Mouse (Mus musculus) kidney, embryonic 15.5 days (tissue): ENCODE data around the gene Mrpl54. TPM values are rescaled to one million over a fixed set of nuclear protein-coding genes. Genes with fewer than 3 reads are reported as not detected.

ENCODE experiments used
- ATAC-seq: fragments of 200-750 bp; cut with Nextera tagmentation; replicated peaks from 2 replicates; pipeline ENCODE4 v1.8.0; 2017; ENCODE audit warnings: moderate TSS enrichment; ENCODE audit not compliant: low FRiP score
- H3K27ac ChIP-seq: fragments of 300-500 bp; sonication (generic); 2 replicates; pipeline ENCODE4 v1.5.1; 2015; ENCODE audit warnings: mild to moderate bottlenecking, inconsistent platforms
- H3K27me3 ChIP-seq: fragments of 300-500 bp; sonication (generic); 2 replicates; pipeline ENCODE4 v1.6.1; 2015; ENCODE audit warnings: inconsistent platforms
- H3K36me3 ChIP-seq: fragments of 300-500 bp; sonication (generic); 2 replicates; pipeline ENCODE4 v1.6.1; 2015; ENCODE audit warnings: inconsistent platforms
- H3K4me1 ChIP-seq: fragments of 300-500 bp; sonication (generic); 2 replicates; pipeline ENCODE4 v1.6.1; 2015; ENCODE audit warnings: inconsistent platforms
- H3K4me2 ChIP-seq: fragments of 300-500 bp; sonication (generic); 2 replicates; pipeline ENCODE4 v1.6.1; 2015; ENCODE audit warnings: moderate library complexity, mild to moderate bottlenecking, inconsistent platforms
- H3K4me3 ChIP-seq: fragments of 300-500 bp; sonication (generic); replicated peaks from 2 replicates; pipeline ENCODE4 v1.5.1; 2015; ENCODE audit warnings: mild to moderate bottlenecking, inconsistent platforms
- H3K9ac ChIP-seq: fragments of 300-500 bp; sonication (generic); 2 replicates; pipeline ENCODE4 v1.6.1; 2015; ENCODE audit warnings: mild to moderate bottlenecking, inconsistent platforms
- H3K9me3 ChIP-seq: fragments of 300-500 bp; sonication (generic); replicated peaks from 2 replicates; pipeline ENCODE4 v1.6.1; 2016; ENCODE audit warnings: inconsistent platforms
- WGBS: fragments of 180-500 bp; shearing (Covaris S2); methylation state at CpG from one replicate; pipeline ENCODE4 v1.1.7; 2015; ENCODE audit warnings: mixed read lengths; 5-methylcytosine and 5-hydroxymethylcytosine counted together
- polyA plus RNA-seq: library from polyadenylated mRNA; unstranded; fragments of >200 nt; fragmentation: Nextera tagmentation; extraction: Ambion mirVana; gene quantifications from 2 replicates; pipeline ENCODE4 v1.2.1, GENCODE M21; 2015

Mrpl54 gene
- polyA plus RNA-seq, 1 experiment from 2014 or later, result 230 TPM

DNA sequence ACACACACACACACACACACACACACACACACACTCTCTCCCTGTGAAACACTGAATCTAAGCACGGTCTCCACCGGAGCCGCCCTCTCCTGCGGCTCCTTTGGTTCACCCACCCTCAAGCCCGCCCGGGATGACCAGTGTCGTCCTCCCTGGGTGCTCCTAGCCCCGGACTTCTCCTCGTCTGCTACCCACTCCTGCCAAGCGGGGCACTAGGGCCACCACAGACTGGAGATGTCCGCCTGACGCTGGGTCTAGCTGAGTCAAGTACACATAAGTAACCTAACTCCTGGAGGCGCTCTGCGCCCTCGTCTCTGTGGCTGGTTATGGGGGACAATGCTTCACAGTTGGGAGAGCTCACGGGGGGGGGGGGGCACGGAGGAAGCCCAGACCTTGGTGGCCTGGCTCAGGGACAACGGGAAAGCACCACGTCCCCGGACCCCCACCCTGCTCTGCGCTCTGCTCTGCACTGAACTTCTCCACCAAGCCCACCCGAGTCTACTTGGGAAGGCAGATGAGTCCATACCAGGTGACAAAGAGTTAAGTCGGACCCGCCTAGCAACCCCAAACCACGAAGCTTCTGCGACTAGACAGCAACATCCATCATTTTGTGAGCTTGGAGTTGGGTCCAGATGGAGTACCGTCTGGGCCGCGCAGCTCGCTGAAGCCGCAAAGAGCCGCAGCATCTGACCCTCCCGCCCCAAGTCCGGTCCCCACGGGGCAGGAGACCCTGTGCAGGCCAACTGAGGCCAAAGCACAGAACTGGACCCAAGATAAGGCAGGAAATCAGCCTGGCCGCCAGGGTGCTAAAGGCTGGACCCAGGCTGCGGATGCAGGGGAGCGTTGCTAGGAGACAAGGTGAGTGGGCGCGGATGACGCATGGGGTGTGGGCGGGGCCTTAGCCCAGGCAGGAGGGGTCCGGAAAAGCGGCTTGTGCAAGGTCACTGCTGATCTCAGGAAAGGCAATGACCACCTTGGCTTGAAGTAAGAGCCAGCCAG, 14.0 kb downstream of the Mrpl54 start, which contains the start of gene Matk:
Gene Matk (plus strand): TSS at position 512 of the 996 bp plus-strand sequence.
- ATAC-seq, result no peak; the same call in 1 of the 2 replicates
- Histone ChIP-seq H3K9ac (no peak within 1 kb of the TSS), H3K4me3 (peak within 1 kb of the TSS; percentile 24), H3K27ac (no peak within 1 kb of the TSS), H3K27me3 (peaks cover 63% of the 10 kb centered on the region), H3K4me1 (peaks cover 26% of the 10 kb centered on the region), H3K36me3 (no peaks in the 10 kb centered on the region), H3K4me2 (peak within 1 kb of the TSS; percentile 49), H3K9me3 (no peaks in the 10 kb centered on the region)
- WGBS, result 7% methylated on average over 44 of the region's 44 CpGs

DNA sequence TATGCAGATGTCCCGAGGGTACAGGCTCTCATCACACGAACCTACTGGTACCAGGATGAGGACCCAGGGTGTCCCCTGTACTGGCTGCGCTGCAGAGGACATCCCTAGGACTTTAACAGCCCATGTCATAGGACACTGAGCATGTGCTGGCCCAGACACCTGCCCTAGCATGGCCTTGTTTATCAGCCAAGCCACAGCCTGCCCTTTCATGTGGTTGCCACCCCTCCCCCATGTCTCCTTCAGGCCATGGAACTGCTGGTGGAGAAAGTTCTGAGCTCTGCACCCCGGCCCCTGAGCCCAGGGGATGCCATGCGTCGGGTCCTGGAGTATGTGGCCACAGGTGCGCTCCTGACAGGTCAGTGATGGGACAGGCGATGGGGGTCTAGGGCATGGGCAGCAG, 17.3 kb downstream of the Mrpl54 start:
- Histone ChIP-seq H3K27ac (no peak overlapping the region), H3K9ac (no peak overlapping the region), H3K9me3 (no peaks in the 10 kb centered on the region), H3K36me3 (no peaks in the 10 kb centered on the region), H3K4me1 (peaks cover 21% of the 10 kb centered on the region), H3K4me2 (no peak overlapping the region), H3K27me3 (peaks cover 40% of the 10 kb centered on the region), H3K4me3 (no peak overlapping the region)
- no peak for ATAC-seq
- whole genome bisulfite sequencing, result 85% methylated on average over 8 of the region's 8 CpGs

DNA sequence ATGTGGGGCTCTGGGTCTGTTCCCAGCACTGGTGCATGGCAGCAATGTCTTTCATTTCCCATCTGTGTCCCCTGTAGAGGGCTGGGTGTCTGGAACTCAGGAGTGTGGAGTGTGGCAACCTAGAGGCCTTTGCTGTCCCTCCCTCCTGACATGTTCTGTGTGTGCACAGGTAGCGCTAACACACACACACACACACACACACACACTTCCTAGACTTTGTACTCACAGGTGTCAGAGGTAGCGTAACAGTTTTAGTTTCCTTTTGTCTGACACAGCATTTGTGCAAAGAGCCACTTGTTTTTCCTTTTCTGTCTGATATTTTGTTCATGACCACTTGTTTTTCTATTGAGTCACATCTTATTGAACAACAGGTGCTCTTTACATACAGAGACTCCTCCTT, 18.9 kb downstream of the Mrpl54 start:
- Histone ChIP-seq H3K27ac (no peak overlapping the region), H3K36me3 (no peaks in the 10 kb centered on the region), H3K9ac (no peak overlapping the region), H3K4me2 (no peak overlapping the region), H3K27me3 (peaks cover 36% of the 10 kb centered on the region), H3K9me3 (no peaks in the 10 kb centered on the region), H3K4me1 (peaks cover 18% of the 10 kb centered on the region), H3K4me3 (no peak overlapping the region)
- ATAC-seq, result no peak
- WGBS, result 94% methylated on average over 2 of the region's 2 CpGs

DNA sequence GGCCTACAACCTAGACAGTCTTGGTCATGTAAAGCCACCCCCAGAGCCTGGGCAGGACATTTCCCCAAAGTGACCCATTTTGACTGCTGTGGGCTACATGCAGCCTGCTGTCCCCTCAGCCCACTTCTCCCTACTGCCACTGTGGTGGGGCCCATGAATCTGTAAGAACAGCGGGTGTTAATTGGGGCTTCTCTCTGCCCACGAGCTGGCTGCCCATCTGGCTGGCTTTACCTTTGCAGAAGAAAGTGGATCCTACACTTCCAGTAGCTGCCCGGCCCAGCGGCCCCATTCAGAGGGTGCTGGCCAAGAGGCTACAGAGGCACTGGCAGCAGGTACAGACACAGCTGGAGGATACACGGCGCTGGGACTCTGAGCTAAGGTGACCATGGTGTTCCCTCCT, 21.6 kb downstream of the Mrpl54 start:
- no peak overlapping the region for H3K27ac ChIP-seq
- no peak for ATAC-seq

DNA sequence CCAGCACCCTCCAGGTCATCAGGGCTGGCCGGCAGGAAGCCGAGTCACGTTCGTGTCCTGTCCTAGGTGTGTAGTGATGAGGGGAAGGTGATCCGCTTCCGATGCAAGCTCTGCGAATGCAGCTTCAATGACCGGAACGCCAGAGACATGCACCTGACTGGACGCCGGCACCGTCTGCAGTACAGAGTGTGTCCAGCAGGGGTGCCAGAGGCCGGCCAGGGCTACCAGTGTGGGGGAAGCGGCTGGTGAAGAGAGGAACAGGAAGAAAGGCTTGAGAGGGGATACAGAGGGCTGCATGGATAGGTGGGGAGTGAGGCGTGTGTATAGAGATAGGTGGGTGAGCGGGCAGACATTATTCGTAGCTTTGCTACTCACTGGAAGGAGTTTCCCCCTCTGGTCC, 22.1 kb downstream of the Mrpl54 start:
- peak overlapping the region; percentile 7; the same call in 1 of the 2 replicates for H3K4me2 ChIP-seq
- no peaks in the 10 kb centered on the region for H3K9me3 ChIP-seq
- no peak overlapping the region for H3K27ac ChIP-seq
- 8% methylated on average over 17 of the region's 17 CpGs for WGBS
- H3K4me1 ChIP-seq, result peaks cover 14% of the 10 kb centered on the region
- H3K36me3 ChIP-seq, result no peaks in the 10 kb centered on the region
- ATAC-seq, result peak; percentile 41; the same call in 1 of the 2 replicates
- H3K9ac ChIP-seq, result no peak overlapping the region
- H3K4me3 ChIP-seq, result no peak overlapping the region
- peaks cover 36% of the 10 kb centered on the region for H3K27me3 ChIP-seq

More for the DNA sequence above, 21.6 kb downstream of the Mrpl54 start:
- Histone ChIP-seq H3K36me3 (no peaks in the 10 kb centered on the region), H3K9ac (no peak overlapping the region), H3K4me2 (no peak overlapping the region), H3K4me1 (peaks cover 8% of the 10 kb centered on the region), H3K27me3 (peaks cover 31% of the 10 kb centered on the region), H3K4me3 (no peak overlapping the region), H3K9me3 (no peaks in the 10 kb centered on the region)
- 90% methylated on average over 6 of the region's 6 CpGs for WGBS

DNA sequence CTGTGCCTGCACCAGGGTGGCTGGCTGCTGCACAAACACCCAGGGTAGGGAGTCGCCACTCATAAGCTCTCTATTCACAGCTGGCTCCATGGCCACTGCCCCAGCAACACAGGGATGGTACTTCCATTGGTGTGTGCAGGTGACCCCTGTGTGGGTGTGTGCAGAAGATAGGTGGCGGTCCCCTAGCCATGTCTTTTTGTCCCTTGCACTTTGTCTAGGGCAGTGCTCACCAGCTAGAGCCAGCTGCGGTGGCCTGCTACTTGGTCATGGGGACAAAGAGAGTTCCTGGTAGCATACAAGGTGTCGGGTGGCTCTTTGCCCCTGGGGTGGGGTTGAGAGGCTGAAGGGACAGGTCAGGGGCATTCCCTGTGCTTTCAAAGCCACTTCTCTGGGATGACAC, 22.6 kb downstream of the Mrpl54 start:
- no peak overlapping the region for H3K9ac ChIP-seq
- H3K9me3 ChIP-seq, result no peaks in the 10 kb centered on the region
- no peak overlapping the region for H3K4me3 ChIP-seq
- no peak for ATAC-seq
- H3K27ac ChIP-seq, result no peak overlapping the region
- no peaks in the 10 kb centered on the region for H3K36me3 ChIP-seq
- H3K27me3 ChIP-seq, result peaks cover 41% of the 10 kb centered on the region
- peak overlapping the region; percentile 7; the same call in 1 of the 2 replicates for H3K4me2 ChIP-seq
- peaks cover 18% of the 10 kb centered on the region for H3K4me1 ChIP-seq
- 72% methylated on average over 4 of the region's 4 CpGs for WGBS

DNA sequence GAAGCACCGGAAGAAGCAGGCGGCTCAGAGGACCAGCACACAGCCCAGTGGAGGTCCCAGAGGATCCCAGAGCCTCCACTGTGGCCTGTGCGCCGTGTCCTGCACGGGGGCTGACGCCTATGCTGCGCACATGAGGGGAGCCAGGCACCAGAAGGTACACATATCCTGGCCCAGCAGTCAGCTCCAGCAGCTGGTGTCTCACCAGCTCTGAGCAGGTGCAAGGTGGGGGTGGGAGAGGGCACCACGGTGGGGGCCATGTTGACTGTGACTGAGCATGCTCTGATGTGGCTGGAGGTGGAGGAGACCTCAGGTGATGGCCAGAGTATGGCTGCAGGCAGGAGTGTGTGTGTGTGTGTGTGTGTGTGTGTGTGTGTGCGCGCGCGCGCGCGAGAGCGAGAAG, 24.7 kb downstream of the Mrpl54 start:
- no peak overlapping the region for H3K27ac ChIP-seq
- no peak overlapping the region for H3K4me2 ChIP-seq
- 89% methylated on average over 16 of the region's 16 CpGs for WGBS
- H3K4me3 ChIP-seq, result no peak overlapping the region
- H3K9ac ChIP-seq, result no peak overlapping the region
- peaks cover 53% of the 10 kb centered on the region for H3K27me3 ChIP-seq
- H3K36me3 ChIP-seq, result no peaks in the 10 kb centered on the region
- no peak for ATAC-seq
- no peaks in the 10 kb centered on the region for H3K9me3 ChIP-seq
- peaks cover 25% of the 10 kb centered on the region for H3K4me1 ChIP-seq

DNA sequence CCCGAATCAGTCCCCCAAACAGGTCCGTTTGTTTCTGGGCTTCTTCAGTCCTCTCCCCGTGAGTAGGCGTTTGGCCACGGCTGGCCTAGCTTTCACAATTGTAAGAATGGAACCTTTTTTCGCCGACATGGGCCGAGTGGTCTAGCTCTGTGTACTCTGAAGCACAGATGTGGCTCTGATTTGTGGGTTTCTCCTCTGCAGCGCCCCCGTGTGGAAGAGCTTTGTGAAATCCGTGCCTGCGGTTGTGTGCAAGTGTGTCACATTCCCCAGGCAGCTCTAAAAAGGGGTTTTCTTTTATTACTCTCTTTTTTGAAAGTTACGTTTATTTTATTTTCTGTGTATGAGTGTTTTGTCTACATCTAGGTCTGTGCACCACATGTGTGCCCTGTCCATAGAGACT, 25.9 kb downstream of the Mrpl54 start:
- no peak overlapping the region for H3K4me2 ChIP-seq
- no peak overlapping the region for H3K4me3 ChIP-seq
- no peaks in the 10 kb centered on the region for H3K9me3 ChIP-seq
- H3K9ac ChIP-seq, result no peak overlapping the region
- peaks cover 25% of the 10 kb centered on the region for H3K4me1 ChIP-seq
- 27% methylated on average over 13 of the region's 13 CpGs for WGBS
- H3K27ac ChIP-seq, result no peak overlapping the region
- H3K27me3 ChIP-seq, result peaks cover 53% of the 10 kb centered on the region
- ATAC-seq, result no peak
- H3K36me3 ChIP-seq, result no peaks in the 10 kb centered on the region

DNA sequence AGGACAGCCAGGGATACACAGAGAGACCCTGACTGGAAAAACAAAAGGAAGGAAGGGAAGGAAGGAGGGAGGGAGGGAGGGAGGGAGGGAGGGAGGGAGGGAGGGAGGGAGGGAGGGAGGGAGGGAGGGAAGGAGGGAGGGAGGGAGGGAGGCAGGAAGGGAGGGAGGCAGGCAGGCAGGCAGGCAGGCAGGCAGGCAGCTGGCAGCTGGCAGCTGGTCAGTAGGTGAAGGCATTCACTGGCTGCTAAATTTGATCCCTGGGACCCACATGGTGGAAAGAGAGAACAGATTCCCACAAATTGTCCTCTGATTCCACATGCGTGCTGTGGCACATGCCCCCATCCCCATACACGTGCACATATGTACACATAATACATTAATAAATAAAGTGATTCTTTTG, 28.1 kb downstream of the Mrpl54 start:
- Histone ChIP-seq H3K9me3 (no peaks in the 10 kb centered on the region), H3K27me3 (peaks cover 45% of the 10 kb centered on the region), H3K27ac (no peak overlapping the region), H3K4me1 (peaks cover 21% of the 10 kb centered on the region), H3K9ac (no peak overlapping the region), H3K36me3 (no peaks in the 10 kb centered on the region), H3K4me2 (no peak overlapping the region), H3K4me3 (no peak overlapping the region)
- ATAC-seq, result no peak
- 80% methylated on average over 2 of the region's 2 CpGs for WGBS

DNA sequence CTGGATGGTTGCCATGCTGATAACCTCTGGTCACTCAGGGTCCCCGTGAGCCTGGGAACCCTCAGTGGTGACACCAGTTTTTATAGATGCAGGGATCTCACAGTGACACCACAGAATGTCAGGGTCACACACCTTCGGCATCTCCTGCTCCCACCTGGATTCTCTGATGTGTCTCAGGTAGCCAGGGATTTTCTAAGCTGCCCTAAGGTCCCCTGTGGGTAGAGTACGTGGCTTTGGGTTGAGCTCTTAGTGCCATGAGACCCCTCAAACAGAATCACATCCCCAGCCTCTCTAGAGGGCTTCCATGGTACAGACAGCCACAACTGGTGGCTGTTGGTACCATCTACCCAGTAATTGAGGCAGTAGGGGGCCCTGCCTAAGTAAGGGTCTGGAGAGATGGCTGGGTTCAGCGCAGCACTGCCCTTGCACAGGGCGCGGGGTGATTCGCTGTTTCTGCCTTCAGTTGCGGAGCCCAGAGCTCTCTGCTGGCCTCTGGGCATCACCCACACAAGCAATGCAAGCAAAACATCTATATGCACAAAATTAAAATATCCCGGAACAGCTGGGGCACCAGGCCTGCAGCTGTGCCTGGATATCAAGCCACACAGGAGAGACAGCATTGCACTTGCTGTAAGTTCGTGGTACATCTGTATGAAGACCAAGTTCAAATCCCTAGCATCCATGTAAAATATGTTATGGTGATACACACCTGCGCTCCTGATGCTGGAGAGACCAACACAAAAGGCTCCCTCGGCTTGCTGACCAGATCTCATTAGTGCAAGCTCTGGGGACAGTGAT, 30.1 kb downstream of the Mrpl54 start:
- H3K4me1 ChIP-seq, result peaks cover 32% of the 10 kb centered on the region

DNA sequence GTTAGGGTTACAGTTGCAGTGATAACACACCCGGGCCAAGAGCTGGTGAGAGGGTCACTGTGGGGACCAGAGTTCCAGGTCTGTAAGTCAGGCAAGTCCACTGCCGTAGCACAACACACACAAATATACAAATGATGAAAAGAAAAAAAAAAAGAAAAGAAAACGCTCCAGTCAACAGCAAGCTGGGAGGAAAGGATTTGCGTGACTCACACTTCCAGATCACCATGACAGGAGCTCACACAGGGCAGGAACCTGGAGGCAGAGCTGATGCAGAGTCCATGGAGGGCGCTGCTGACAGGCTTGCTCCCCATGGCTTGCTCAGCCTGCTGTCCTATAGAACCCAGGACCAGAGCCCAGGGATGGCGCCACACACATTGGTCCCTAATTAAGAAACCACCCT, 32.5 kb downstream of the Mrpl54 start:
- no peak overlapping the region for H3K4me3 ChIP-seq
- ATAC-seq, result no peak
- H3K9me3 ChIP-seq, result no peaks in the 10 kb centered on the region
- no peak overlapping the region for H3K4me2 ChIP-seq
- H3K4me1 ChIP-seq, result peaks cover 35% of the 10 kb centered on the region
- 73% methylated on average over 6 of the region's 6 CpGs for WGBS
- H3K9ac ChIP-seq, result no peak overlapping the region
- H3K36me3 ChIP-seq, result no peaks in the 10 kb centered on the region
- H3K27me3 ChIP-seq, result peaks cover 45% of the 10 kb centered on the region
- no peak overlapping the region for H3K27ac ChIP-seq

More for the DNA sequence above, 30.1 kb downstream of the Mrpl54 start:
- Histone ChIP-seq H3K9me3 (no peaks in the 10 kb centered on the region), H3K4me2 (no peak overlapping the region), H3K27ac (no peak overlapping the region), H3K9ac (no peak overlapping the region), H3K27me3 (peaks cover 45% of the 10 kb centered on the region), H3K4me3 (no peak overlapping the region), H3K36me3 (no peaks in the 10 kb centered on the region)
- no peak for ATAC-seq
- 88% methylated on average over 12 of the region's 12 CpGs for WGBS

DNA sequence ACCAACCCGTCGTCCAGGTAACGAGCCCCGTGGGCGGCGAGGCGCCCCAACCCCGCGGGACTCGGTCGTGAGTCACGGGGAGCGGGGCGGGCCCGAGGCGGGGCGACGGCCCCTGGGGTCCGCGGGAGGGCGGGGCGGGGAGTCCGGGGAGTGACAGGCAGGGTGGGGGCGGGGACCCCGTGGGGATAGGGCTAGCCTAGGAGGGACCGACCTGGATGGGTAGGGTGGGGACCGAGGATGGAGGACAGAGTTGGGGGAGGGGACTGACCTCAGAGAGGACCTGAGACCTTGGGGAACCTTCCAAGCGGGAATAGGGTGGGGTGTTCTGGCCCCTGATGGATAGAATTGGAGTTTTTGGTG, 33.5 kb downstream of the Mrpl54 start:
- H3K9ac ChIP-seq, result peak overlapping the region; percentile 62
- H3K4me1 ChIP-seq, result peaks cover 35% of the 10 kb centered on the region
- no peaks in the 10 kb centered on the region for H3K9me3 ChIP-seq
- 2% methylated on average over 27 of the region's 28 CpGs for WGBS
- H3K27ac ChIP-seq, result peak overlapping the region; percentile 49; the same call in 1 of the 2 replicates
- no peaks in the 10 kb centered on the region for H3K36me3 ChIP-seq
- ATAC-seq, result peak; percentile 68
- peak overlapping the region; percentile 64 for H3K4me2 ChIP-seq
- H3K27me3 ChIP-seq, result peaks cover 48% of the 10 kb centered on the region
- peak overlapping the region; percentile 71 for H3K4me3 ChIP-seq
